Mouse (Mus musculus) ES-Bruce4 (cell line): ENCODE data around the gene Tmem175. TPM values are rescaled to one million over a fixed set of nuclear protein-coding genes. Genes with fewer than 3 reads are reported as not detected.
"Not testable (repeated sequence)": the region's sequence is repeated elsewhere in the genome, so short reads cannot be mapped to it uniquely, and the experiment has no call there.

Experiments used
- H3K27ac ChIP-seq: 2 replicates; pipeline ENCODE4 v1.5.1; 2012; ENCODE audit warnings: low read length, inconsistent platforms; ENCODE audit not compliant: insufficient read depth
- H3K27me3 ChIP-seq: 2 replicates; pipeline ENCODE4 v1.6.1; 2012; ENCODE audit warnings: mild to moderate bottlenecking, low read length, inconsistent platforms; ENCODE audit not compliant: control insufficient read depth, poor library complexity, insufficient read depth, severe bottlenecking
- H3K36me3 ChIP-seq: 2 replicates; pipeline ENCODE4 v1.6.1; 2012; ENCODE audit warnings: inconsistent platforms, mild to moderate bottlenecking, low read length, moderate library complexity; ENCODE audit not compliant: control insufficient read depth, poor library complexity, insufficient read depth, severe bottlenecking
- H3K4me1 ChIP-seq: one replicate; pipeline ENCODE4 v1.8.1; 2011; ENCODE audit warnings: low read length; ENCODE audit not compliant: control insufficient read depth, insufficient read depth
- H3K4me3 ChIP-seq: 2 replicates; pipeline ENCODE4 v1.5.1; 2011; ENCODE audit warnings: low read depth, mild to moderate bottlenecking, low read length
- H3K9ac ChIP-seq: 2 replicates; pipeline ENCODE4 v1.6.1; 2012; ENCODE audit warnings: low read depth, mild to moderate bottlenecking, inconsistent platforms; ENCODE audit not compliant: poor library complexity, severe bottlenecking
- H3K9me3 ChIP-seq: replicated peaks from 2 replicates; pipeline ENCODE4 v1.6.1; 2012; ENCODE audit warnings: mild to moderate bottlenecking, low read length, inconsistent platforms; ENCODE audit not compliant: control insufficient read depth, poor library complexity, insufficient read depth, severe bottlenecking
- CTCF ChIP-seq: IDR thresholded peaks from one replicate; pipeline ENCODE4 v1.8.1; 2011; ENCODE audit warnings: low read depth, low read length
- EP300 ChIP-seq: IDR thresholded peaks from 2 replicates; pipeline ENCODE4 v1.6.1; 2011; ENCODE audit warnings: low read depth, low read length; ENCODE audit not compliant: insufficient read depth
- POLR2A ChIP-seq: IDR thresholded peaks from one replicate; pipeline ENCODE4 v1.8.1; 2011; ENCODE audit warnings: low read length; ENCODE audit not compliant: insufficient read depth
- polyA plus RNA-seq: library from polyadenylated mRNA; stranded (reverse); fragments of >200 nt; gene quantifications from 2 replicates; pipeline ENCODE4 v1.2.4, GENCODE M21; 2011; ENCODE audit warnings: low read depth; ENCODE audit not compliant: missing spikeins, insufficient read depth, insufficient read length

Tmem175 gene
- polyA plus RNA-seq, 1 experiment = 19.7 TPM

- no peak overlapping the region for H3K27ac ChIP-seq
- TF ChIP-seq POLR2A = no peak
- no peak overlapping the region for H3K4me3 ChIP-seq
- H3K9ac ChIP-seq = no peak overlapping the region
- no peaks in the 10 kb centered on the region for H3K4me1 ChIP-seq
- H3K27me3 ChIP-seq = no peaks in the 10 kb centered on the region
- no peaks in the 10 kb centered on the region for H3K9me3 ChIP-seq
- peaks cover 18% of the 10 kb centered on the region for H3K36me3 ChIP-seq
These were observed 3.4 kb upstream of the Tmem175 start for GRCm38 (mm10) chr5:108626050-108626660.

DNA sequence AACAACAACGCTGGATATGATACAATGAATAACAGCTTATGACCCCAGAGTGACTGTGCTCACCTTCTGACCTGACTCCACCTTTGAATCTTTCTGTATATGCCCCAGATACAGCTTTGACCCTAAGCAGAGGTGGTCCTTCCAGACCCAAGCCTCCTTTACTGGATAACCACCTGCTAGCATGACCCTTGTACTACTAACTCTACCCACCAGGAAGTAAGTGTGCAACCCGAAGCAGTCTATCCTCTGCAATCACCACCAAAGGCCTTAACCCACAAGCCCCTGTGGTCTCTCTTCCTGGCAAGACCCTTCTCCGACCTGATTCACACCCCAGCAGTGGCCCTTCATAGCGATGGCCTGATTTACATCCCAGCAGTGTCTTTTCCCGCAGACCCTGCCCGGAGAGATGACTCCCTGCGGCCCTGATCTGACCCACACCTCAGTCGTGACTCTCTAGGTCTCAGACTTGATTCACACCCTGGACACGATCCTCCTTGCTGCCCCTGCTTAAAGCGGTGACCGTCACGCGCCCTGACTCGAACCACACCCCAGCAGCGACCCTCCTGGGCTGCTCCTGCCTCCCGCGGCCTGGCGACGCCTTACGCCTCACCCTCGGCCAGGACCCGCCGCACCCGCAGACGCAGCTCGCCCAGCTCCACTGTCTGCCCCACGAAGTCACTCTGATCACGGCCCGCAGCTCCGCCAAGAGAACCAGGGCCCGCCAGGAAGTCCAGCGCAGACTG, 508 bp upstream of the Tmem175 start:
- no peaks in the 10 kb centered on the region for H3K27me3 ChIP-seq
- peak overlapping the region; percentile 78 for H3K9ac ChIP-seq
- TF ChIP-seq EP300 = no peak
- TF ChIP-seq CTCF = no peak
- no peak for TF ChIP-seq POLR2A
- no peaks in the 10 kb centered on the region for H3K4me1 ChIP-seq
- no peak overlapping the region for H3K27ac ChIP-seq
- peak overlapping the region; percentile 90 for H3K4me3 ChIP-seq
- H3K9me3 ChIP-seq = no peaks in the 10 kb centered on the region
- H3K36me3 ChIP-seq = peaks cover 5% of the 10 kb centered on the region; the same call in 1 of the 2 replicates

- no peaks in the 10 kb centered on the region for H3K36me3 ChIP-seq
- no peak for TF ChIP-seq POLR2A
- TF ChIP-seq CTCF = no peak
- no peak for TF ChIP-seq EP300
These were observed 4.1 kb downstream of the Tmem175 start for GRCm38 (mm10) chr5:108633676-108634075.

GRCm38 (mm10) chr5:108634088-108634487, 4.5 kb downstream of the Tmem175 start:
- not testable (repeated sequence) for H3K9ac ChIP-seq, H3K27ac ChIP-seq, H3K4me1 ChIP-seq, H3K36me3 ChIP-seq, H3K4me3 ChIP-seq, H3K27me3 ChIP-seq, H3K9me3 ChIP-seq

More at GRCm38 (mm10) chr5:108633676-108634075, 4.1 kb downstream of the Tmem175 start:
- no peaks in the 10 kb centered on the region for H3K9me3 ChIP-seq
- H3K4me1 ChIP-seq = no peaks in the 10 kb centered on the region
- no peak overlapping the region for H3K9ac ChIP-seq
- no peaks in the 10 kb centered on the region for H3K27me3 ChIP-seq
- no peak overlapping the region for H3K4me3 ChIP-seq
- no peak overlapping the region for H3K27ac ChIP-seq

DNA sequence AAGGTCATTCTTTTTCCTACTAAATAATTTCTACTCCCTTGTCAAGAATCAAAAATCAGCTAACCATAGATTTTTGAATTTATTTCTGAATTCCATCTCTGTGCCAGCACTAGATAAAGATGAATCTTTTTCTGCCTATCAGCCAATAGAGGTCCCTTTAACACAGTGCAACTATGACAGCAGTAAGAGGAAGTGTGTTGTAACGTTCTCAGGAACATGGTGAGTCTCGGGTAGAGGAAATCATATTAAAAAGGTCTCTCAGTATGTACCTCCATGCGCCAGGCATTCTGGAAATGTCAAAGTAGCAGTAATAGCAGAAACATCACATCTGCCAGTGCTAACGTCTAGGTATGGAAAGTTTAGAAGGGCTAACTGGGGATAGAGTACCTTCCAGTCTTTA, 6.6 kb downstream of the Tmem175 start:
- Histone ChIP-seq H3K4me1 (no peaks in the 10 kb centered on the region), H3K27me3 (no peaks in the 10 kb centered on the region), H3K36me3 (no peaks in the 10 kb centered on the region), H3K27ac (no peak overlapping the region), H3K9ac (no peak overlapping the region), H3K9me3 (no peaks in the 10 kb centered on the region), H3K4me3 (no peak overlapping the region)
- TF ChIP-seq EP300 (no peak), POLR2A (no peak), CTCF (no peak)

DNA sequence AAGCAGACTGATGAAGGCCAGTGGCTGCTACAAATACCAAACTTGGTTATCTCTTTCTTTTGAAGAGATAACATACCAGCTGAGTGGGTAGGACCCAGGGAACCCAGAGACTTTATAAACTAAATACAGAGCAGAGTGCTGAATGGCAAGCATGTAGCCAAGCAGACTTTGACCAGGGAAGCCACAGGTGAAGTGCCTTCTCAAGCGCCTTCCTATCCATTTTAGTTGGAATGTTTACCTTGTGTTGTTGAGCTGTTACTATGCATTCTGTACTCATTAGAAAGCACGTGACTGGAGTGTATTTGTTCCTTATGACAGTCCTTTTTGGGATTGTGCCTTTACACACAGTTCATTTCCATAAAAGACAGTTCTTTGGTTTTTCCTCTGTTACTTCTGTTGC, 14.1 kb downstream of the Tmem175 start:
- no peak for TF ChIP-seq POLR2A
- no peaks in the 10 kb centered on the region for H3K9me3 ChIP-seq

More for the DNA sequence above, 14.1 kb downstream of the Tmem175 start:
- H3K27me3 ChIP-seq = no peaks in the 10 kb centered on the region
- no peaks in the 10 kb centered on the region; the same call in 1 of the 2 replicates for H3K36me3 ChIP-seq
- no peak overlapping the region for H3K27ac ChIP-seq
- no peak overlapping the region for H3K4me3 ChIP-seq
- H3K9ac ChIP-seq = no peak overlapping the region
- H3K4me1 ChIP-seq = no peaks in the 10 kb centered on the region
